Mouse (Mus musculus) neural tube, embryonic 12.5 days (tissue): Measurements from ENCODE around the gene Ttc1. TPM values are rescaled to one million over a fixed set of nuclear protein-coding genes. Genes with fewer than 3 reads are reported as not detected.

Source experiments
- ATAC-seq: fragments of 200-750 bp; cut with Nextera tagmentation; 2 replicates; pipeline ENCODE4 v1.8.0; 2017; ENCODE audit warnings: low read depth, mild to moderate bottlenecking, moderate TSS enrichment, moderate library complexity; ENCODE audit not compliant: low FRiP score
- H3K27ac ChIP-seq: fragments of 300-500 bp; sonication (generic); 2 replicates; pipeline ENCODE4 v1.5.1; 2016
- H3K27me3 ChIP-seq: fragments of 300-500 bp; sonication (generic); replicated peaks from 2 replicates; pipeline ENCODE4 v1.6.1; 2016; ENCODE audit warnings: mild to moderate bottlenecking
- H3K36me3 ChIP-seq: fragments of 300-500 bp; sonication (generic); 2 replicates; pipeline ENCODE4 v1.6.1; 2016; ENCODE audit warnings: mild to moderate bottlenecking
- H3K4me1 ChIP-seq: fragments of 300-500 bp; sonication (generic); 2 replicates; pipeline ENCODE4 v1.6.1; 2016
- H3K4me2 ChIP-seq: fragments of 300-500 bp; sonication (generic); replicated peaks from 2 replicates; pipeline ENCODE4 v1.6.1; 2016; ENCODE audit warnings: mild to moderate bottlenecking
- H3K4me3 ChIP-seq: fragments of 300-500 bp; sonication (generic); 2 replicates; pipeline ENCODE4 v1.5.1; 2016
- H3K9ac ChIP-seq: fragments of 300-500 bp; sonication (generic); 2 replicates; pipeline ENCODE4 v1.6.1; 2016; ENCODE audit warnings: mild to moderate bottlenecking
- H3K9me3 ChIP-seq: fragments of 300-500 bp; sonication (generic); 2 replicates; pipeline ENCODE4 v1.6.1; 2016; ENCODE audit warnings: mild to moderate bottlenecking
- WGBS: fragments of 180-500 bp; shearing (Covaris S2); methylation state at CpG from one replicate; pipeline ENCODE4 v1.1.7; 2016; 5-methylcytosine and 5-hydroxymethylcytosine counted together
- polyA plus RNA-seq: library from polyadenylated mRNA; unstranded; fragments of >200 nt; fragmentation: Nextera tagmentation; extraction: Ambion mirVana; gene quantifications from 2 replicates; pipeline ENCODE4 v1.2.1, GENCODE M21; 2016

Gene Ttc1
- polyA plus RNA-seq, 1 experiment from 2014 or later = 92.9 TPM

GRCm38 (mm10) chr11:43758436-43758835 lies 10.6 kb upstream of the Ttc1 start:
- H3K36me3 ChIP-seq = no peaks in the 10 kb centered on the region
- no peaks in the 10 kb centered on the region for H3K9me3 ChIP-seq
- no peak overlapping the region for H3K9ac ChIP-seq
- no peak for ATAC-seq
- no peak overlapping the region for H3K4me2 ChIP-seq
- no peak overlapping the region for H3K4me3 ChIP-seq
- no peaks in the 10 kb centered on the region for H3K4me1 ChIP-seq
- WGBS = 81% methylated on average over 2 of the region's 2 CpGs
- H3K27me3 ChIP-seq = no peaks in the 10 kb centered on the region
- no peak overlapping the region for H3K27ac ChIP-seq

- Histone ChIP-seq H3K27me3 (no peaks in the 10 kb centered on the region), H3K36me3 (no peaks in the 10 kb centered on the region), H3K27ac (no peak overlapping the region), H3K4me1 (no peaks in the 10 kb centered on the region), H3K4me3 (no peak overlapping the region), H3K9me3 (no peaks in the 10 kb centered on the region), H3K9ac (no peak overlapping the region), H3K4me2 (no peak overlapping the region)
- ATAC-seq = no peak
- WGBS = 71% methylated on average over 5 of the region's 5 CpGs
These were observed 7.6 kb upstream of the Ttc1 start for GRCm38 (mm10) chr11:43755411-43755810.

DNA sequence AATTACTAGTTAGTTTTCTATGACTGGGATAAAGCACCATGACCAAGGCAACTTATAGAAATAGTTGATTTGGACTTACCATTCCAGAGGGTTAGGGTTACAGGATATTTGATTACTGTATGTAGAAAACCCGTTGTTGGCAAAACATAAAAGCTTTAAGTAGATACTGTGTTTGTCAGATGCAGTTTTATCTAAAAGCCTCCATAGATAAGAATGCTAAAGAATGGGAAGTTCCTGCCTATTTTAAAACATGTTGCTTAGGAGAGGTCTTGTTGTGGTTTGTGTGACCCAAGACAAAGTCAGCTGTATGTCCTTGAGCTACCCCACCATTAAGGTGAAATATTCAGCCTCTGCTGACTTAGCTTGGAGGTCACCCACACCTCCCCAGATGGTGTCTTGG lies 6.8 kb upstream of the Ttc1 start:
- Histone ChIP-seq H3K36me3 (no peaks in the 10 kb centered on the region), H3K27me3 (no peaks in the 10 kb centered on the region), H3K9ac (no peak overlapping the region), H3K9me3 (no peaks in the 10 kb centered on the region), H3K4me3 (no peak overlapping the region), H3K4me2 (no peak overlapping the region), H3K4me1 (no peaks in the 10 kb centered on the region), H3K27ac (no peak overlapping the region)
- ATAC-seq = no peak
- 84% methylated on average over 1 of the region's 1 CpGs for WGBS

DNA sequence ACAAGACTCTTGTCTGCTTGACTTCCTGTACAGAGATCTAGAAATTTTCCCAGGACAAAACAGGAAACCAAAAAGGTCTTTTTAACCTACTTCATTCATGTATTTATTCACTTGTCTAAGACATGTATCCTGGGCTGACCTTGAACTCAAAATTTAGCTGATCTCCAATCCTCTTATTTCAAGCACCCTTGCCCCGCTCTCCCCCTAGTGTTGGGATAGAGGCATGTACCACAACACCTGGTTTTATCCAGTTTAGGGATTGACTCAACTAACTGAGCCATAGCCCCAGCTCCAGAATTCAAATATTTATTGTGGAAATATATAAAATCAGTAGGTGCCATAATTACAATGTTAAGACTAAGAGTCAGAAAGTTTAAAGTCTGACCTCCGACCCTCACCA lies 3.7 kb upstream of the Ttc1 start:
- 63% methylated on average over 2 of the region's 2 CpGs for WGBS
- H3K4me2 ChIP-seq = no peak overlapping the region
- no peak overlapping the region for H3K27ac ChIP-seq
- H3K27me3 ChIP-seq = no peaks in the 10 kb centered on the region
- no peak for ATAC-seq
- H3K4me1 ChIP-seq = peaks cover 8% of the 10 kb centered on the region
- no peaks in the 10 kb centered on the region for H3K9me3 ChIP-seq
- H3K36me3 ChIP-seq = no peaks in the 10 kb centered on the region
- H3K9ac ChIP-seq = no peak overlapping the region
- no peak overlapping the region for H3K4me3 ChIP-seq

DNA sequence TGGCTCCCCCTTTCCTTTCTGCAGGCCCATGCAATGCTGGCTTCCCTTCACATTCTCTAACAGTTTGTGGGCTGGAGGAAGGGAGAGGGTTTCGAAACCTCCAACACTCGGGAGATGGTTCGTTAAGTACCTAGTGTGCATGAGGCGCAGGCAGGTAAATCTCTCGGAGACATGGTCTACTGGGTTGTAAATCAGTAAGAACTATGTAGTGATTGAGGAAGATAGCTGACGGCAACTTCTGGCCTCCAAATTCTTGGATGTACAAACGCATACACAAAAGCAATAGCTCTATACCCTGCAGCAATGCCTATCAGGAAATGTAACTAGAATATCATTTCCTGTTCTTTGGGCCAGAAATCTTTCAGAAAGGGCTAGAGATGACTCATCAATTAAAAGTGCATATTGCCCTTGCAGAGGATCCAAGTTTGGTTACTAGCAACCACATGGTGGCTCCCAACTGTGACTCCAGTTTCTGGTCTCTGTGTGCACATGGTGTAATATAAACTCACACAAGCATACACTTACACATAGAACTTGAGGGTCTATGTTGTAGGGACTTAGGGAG lies 19.0 kb downstream of the Ttc1 start:
- Histone ChIP-seq H3K9ac (no peak overlapping the region), H3K36me3 (peaks cover 44% of the 10 kb centered on the region), H3K27me3 (no peaks in the 10 kb centered on the region), H3K9me3 (no peaks in the 10 kb centered on the region), H3K4me3 (no peak overlapping the region), H3K27ac (no peak overlapping the region), H3K4me2 (no peak overlapping the region), H3K4me1 (no peaks in the 10 kb centered on the region)
- 85% methylated on average over 7 of the region's 7 CpGs for WGBS
- no peak for ATAC-seq

GRCm38 (mm10) chr11:43727796-43728195 lies 20.0 kb downstream of the Ttc1 start:
- H3K9ac ChIP-seq = no peak overlapping the region
- WGBS = 85% methylated on average over 7 of the region's 7 CpGs
- no peak for ATAC-seq
- H3K9me3 ChIP-seq = no peaks in the 10 kb centered on the region
- H3K4me3 ChIP-seq = no peak overlapping the region
- H3K36me3 ChIP-seq = peaks cover 34% of the 10 kb centered on the region
- no peaks in the 10 kb centered on the region for H3K27me3 ChIP-seq
- no peak overlapping the region for H3K27ac ChIP-seq
- no peaks in the 10 kb centered on the region for H3K4me1 ChIP-seq
- no peak overlapping the region for H3K4me2 ChIP-seq

DNA sequence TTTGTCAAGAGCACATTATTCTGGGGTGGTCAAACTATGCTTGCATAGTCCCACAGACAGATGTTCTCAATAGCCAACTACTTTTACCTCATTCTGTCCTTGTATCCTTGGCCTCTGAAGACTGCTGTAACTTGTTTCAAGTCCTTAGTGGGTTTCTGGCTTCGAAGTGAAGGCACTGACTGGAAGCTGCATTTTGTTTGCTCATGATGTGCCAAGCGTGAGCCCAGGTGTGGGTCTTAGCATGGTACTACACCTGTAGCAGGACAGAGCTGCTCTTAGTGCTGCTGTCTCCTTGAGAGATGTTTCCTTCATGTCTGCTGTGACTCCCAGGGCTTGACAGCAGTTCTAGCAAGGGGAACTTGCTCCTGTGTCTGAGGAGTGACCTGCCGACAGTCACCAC lies 24.4 kb downstream of the Ttc1 start:
- Histone ChIP-seq H3K4me2 (no peak overlapping the region), H3K27ac (no peak overlapping the region), H3K4me3 (no peak overlapping the region), H3K9ac (no peak overlapping the region), H3K27me3 (no peaks in the 10 kb centered on the region), H3K9me3 (no peaks in the 10 kb centered on the region), H3K4me1 (no peaks in the 10 kb centered on the region), H3K36me3 (peaks cover 17% of the 10 kb centered on the region)
- 92% methylated on average over 3 of the region's 3 CpGs for WGBS
- ATAC-seq = no peak

GRCm38 (mm10) chr11:43712178-43712577 lies 35.6 kb downstream of the Ttc1 start:
- WGBS = 96% methylated on average over 4 of the region's 4 CpGs
- Histone ChIP-seq H3K27ac (no peak overlapping the region), H3K4me3 (no peak overlapping the region), H3K27me3 (no peaks in the 10 kb centered on the region), H3K4me1 (no peaks in the 10 kb centered on the region), H3K9me3 (no peaks in the 10 kb centered on the region), H3K4me2 (no peak overlapping the region), H3K9ac (no peak overlapping the region), H3K36me3 (peaks cover 12% of the 10 kb centered on the region)
- no peak for ATAC-seq

GRCm38 (mm10) chr11:43708409-43708808 lies 39.4 kb downstream of the Ttc1 start:
- peaks cover 19% of the 10 kb centered on the region for H3K36me3 ChIP-seq
- WGBS = 91% methylated on average over 2 of the region's 2 CpGs
- no peak overlapping the region for H3K9ac ChIP-seq
- H3K4me3 ChIP-seq = no peak overlapping the region
- H3K4me2 ChIP-seq = no peak overlapping the region
- H3K9me3 ChIP-seq = no peaks in the 10 kb centered on the region
- H3K27me3 ChIP-seq = no peaks in the 10 kb centered on the region
- H3K4me1 ChIP-seq = no peaks in the 10 kb centered on the region
- no peak for ATAC-seq
- H3K27ac ChIP-seq = no peak overlapping the region

DNA sequence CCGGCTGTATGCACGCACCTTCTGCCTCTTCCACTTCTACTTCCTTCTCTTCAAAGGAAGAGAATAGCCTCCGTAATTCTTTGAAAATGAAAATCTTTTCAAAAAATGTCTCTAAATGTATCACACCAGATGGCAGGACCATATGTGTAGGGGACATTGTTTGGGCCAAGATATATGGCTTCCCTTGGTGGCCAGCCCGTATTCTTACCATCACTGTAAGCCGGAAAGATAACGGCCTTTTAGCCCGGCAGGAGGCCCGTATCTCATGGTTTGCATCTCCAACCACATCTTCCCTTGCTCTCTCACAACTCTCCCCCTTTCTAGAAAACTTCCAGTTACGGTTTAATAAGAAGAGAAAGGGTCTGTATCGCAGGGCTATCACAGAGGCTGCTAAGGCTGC lies 42.1 kb downstream of the Ttc1 start:
- no peak overlapping the region for H3K27ac ChIP-seq
- H3K36me3 ChIP-seq = peaks cover 26% of the 10 kb centered on the region
- 81% methylated on average over 10 of the region's 10 CpGs for WGBS
- no peak overlapping the region for H3K4me3 ChIP-seq
- no peak overlapping the region for H3K4me2 ChIP-seq
- no peaks in the 10 kb centered on the region for H3K27me3 ChIP-seq
- no peaks in the 10 kb centered on the region for H3K4me1 ChIP-seq
- no peak for ATAC-seq
- H3K9me3 ChIP-seq = no peaks in the 10 kb centered on the region
- no peak overlapping the region for H3K9ac ChIP-seq

DNA sequence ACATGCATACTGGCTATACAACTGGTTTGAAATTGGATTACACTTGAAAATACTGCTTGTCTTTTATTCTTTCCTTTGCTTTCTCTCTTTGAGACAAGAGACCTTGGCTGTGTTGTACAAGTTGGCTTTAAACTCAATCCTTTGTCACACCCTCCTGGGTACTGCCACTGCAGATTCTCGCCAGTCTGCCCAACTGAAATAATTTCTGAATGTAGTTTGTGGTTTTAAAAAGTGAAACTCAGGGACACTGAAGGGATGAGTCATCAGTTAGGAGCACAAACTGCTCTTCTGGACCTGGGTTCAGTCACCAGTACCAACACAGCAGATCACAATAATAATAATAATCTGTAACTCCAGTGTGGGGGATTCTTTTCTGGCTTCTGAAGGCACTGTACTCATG lies 44.3 kb downstream of the Ttc1 start:
- Histone ChIP-seq H3K4me1 (no peaks in the 10 kb centered on the region), H3K9ac (no peak overlapping the region), H3K4me2 (no peak overlapping the region), H3K9me3 (no peaks in the 10 kb centered on the region), H3K27me3 (no peaks in the 10 kb centered on the region), H3K36me3 (peaks cover 36% of the 10 kb centered on the region), H3K4me3 (no peak overlapping the region), H3K27ac (no peak overlapping the region)
- no peak for ATAC-seq
- WGBS = 90% methylated on average over 1 of the region's 1 CpGs

DNA sequence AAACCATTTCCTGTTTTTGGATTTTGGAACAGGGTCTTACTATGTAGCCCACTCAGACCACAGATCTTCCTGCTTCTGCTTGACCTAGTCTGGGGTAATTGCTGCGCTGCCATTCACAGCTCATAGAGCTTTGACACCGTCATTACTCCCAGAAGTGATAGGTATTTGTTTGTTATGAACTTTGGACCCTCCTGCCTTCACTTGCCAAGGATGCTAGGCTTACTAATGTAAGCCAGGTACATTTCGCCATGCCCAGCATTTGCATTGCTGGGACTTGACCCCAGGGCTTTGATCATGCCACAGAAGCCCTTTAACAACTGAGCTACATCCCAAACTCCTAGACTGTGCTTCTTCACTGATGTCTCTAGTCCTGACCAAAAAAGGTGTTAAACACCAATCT lies 47.5 kb downstream of the Ttc1 start:
- Histone ChIP-seq H3K27ac (no peak overlapping the region), H3K9me3 (no peaks in the 10 kb centered on the region), H3K4me2 (no peak overlapping the region), H3K4me1 (no peaks in the 10 kb centered on the region), H3K36me3 (peaks cover 35% of the 10 kb centered on the region), H3K4me3 (no peak overlapping the region), H3K9ac (no peak overlapping the region), H3K27me3 (no peaks in the 10 kb centered on the region)
- WGBS = 92% methylated on average over 3 of the region's 3 CpGs
- no peak for ATAC-seq

GRCm38 (mm10) chr11:43698621-43699020 lies 49.2 kb downstream of the Ttc1 start:
- no peak overlapping the region for H3K4me3 ChIP-seq
- no peak overlapping the region for H3K27ac ChIP-seq
- ATAC-seq = no peak
- no peaks in the 10 kb centered on the region for H3K27me3 ChIP-seq
- H3K9me3 ChIP-seq = no peaks in the 10 kb centered on the region
- H3K4me1 ChIP-seq = no peaks in the 10 kb centered on the region
- peaks cover 32% of the 10 kb centered on the region for H3K36me3 ChIP-seq
- no peak overlapping the region for H3K9ac ChIP-seq
- no peak overlapping the region for H3K4me2 ChIP-seq
- 79% methylated on average over 5 of the region's 5 CpGs for WGBS
